Mouse (Mus musculus) 3134 (cell line): ENCODE results near the gene Mtor.

ENCODE experiments used
- DNase-seq: peaks from one replicate; pipeline ENCODE4 v3.0.0-alpha.2; 2011; ENCODE audit warnings: low spot score; ENCODE audit not compliant: insufficient read length; ENCODE audit errors: extremely low read depth

The Mtor gene

GRCm38 (mm10) chr4:148481557-148482168, 33.3 kb downstream of the Mtor start:
- DNase-seq, result no peak

GRCm38 (mm10) chr4:148484511-148484910, 36.1 kb downstream of the Mtor start:
- no peak for DNase-seq

- no peak for DNase-seq
Measured at GRCm38 (mm10) chr4:148487841-148488240, 39.4 kb downstream of the Mtor start.

- DNase-seq, result no peak
Measured at GRCm38 (mm10) chr4:148490502-148490901, 42.1 kb downstream of the Mtor start.

GRCm38 (mm10) chr4:148491448-148491847, 43.0 kb downstream of the Mtor start:
- no peak for DNase-seq

- no peak for DNase-seq
Measured at GRCm38 (mm10) chr4:148495160-148495559, 46.7 kb downstream of the Mtor start.

DNA sequence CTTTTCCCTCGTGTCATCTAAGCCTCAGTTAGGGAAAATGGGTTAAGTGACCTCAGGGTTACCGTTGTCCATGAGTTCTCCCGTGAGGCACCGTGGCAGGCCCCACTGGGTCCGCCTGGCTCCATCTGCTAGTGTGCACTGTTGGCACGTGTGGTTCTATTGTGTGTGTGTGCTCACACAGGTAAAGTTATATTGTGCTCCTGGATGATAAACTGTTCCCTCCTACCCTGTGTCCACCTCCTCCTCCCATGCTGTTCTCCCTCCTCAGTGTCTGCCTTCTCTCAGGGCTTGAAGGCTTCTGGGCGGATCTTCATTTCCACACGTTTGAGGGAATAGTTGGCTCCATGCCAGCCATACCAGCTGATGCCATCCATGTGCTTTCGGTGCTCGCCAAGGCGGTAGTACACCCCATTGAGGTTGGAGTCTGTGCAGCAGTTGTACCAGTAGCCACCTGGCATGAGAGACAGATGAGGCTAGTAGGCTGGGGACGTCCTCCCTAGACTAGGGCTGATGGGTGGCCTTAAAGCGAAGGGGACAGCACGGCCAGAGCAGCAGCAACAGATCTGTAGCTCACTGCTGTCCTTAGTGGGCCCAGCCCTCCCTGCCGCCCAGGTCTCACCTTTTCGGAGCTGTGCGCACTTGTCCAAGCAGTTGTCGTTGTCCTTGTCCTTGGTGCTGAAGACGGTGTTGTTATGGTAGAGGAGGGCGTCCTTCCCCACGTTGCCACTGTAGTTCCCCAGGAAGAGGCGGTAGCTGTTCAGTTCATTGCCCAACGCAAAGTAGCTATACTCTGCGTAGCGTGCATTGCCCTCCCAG, 47.7 kb downstream of the Mtor start:
- no peak for DNase-seq

DNA sequence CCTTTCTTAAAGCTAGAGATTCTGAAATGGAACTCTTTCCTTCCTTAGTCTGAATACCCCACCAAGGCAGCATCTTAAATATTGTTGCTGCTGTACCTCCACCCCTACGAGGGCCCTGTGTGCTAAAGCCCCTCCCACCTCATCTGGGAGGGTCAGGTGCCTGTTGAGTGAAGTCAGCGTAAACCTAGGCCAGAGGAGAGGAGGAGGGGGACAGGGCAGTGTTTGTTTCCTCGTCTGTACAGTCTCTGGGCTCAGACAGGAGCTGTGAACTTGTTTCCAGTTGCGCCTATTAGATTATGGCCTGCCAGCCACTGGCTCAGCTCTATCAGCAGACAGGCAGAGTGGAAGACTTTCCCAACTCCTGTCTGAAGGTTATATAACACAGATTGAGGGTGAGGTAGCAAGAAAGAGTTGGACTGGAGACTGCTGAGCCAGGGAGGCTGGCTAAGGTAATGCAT, 52.0 kb downstream of the Mtor start, which contains the start of gene Angptl7:
Gene Angptl7, minus strand, starts transcription at position 51 of the 458 bp plus-strand sequence.
- no peak for DNase-seq

GRCm38 (mm10) chr4:148504497-148504959, 56.1 kb downstream of the Mtor start:
- DNase-seq, result no peak

- peak; percentile 52 for DNase-seq
Measured at GRCm38 (mm10) chr4:148507585-148507984, 59.2 kb downstream of the Mtor start.

GRCm38 (mm10) chr4:148508084-148508849, 59.9 kb downstream of the Mtor start:
- DNase-seq, result no peak

DNA sequence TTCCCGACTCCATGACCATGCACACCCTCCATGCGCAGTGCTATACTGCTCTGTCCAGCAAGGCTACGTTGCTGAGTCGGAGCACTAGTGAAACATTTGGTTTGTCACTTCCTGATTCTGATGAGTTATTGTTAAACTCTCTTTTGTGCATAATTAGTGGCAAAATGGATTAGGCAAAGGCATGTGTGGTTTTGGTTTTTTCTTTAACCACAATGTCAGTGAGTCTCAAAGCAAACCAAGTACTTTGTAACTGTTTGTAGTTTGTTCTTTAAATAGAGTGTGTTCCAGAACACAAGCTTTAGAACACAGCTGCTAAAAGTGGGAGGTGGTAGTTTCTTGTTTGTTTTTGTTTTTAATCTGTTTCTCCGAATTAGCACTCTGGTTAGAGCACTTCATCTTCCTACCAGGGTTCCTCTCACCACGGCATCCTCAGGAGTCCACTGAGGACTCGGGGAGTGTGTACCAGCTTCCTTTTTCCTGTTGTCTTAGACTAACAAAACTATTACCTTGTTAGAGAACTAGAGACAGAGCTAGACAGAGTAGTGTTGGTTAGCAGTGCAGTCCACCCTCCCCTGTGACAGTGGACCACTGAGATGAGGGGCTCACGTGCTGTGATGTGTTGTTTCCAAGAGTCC, 61.2 kb downstream of the Mtor start:
- no peak for DNase-seq

GRCm38 (mm10) chr4:148510691-148511090, 62.3 kb downstream of the Mtor start:
- peak; percentile 77 for DNase-seq

GRCm38 (mm10) chr4:148511334-148511733, 62.9 kb downstream of the Mtor start:
- no peak for DNase-seq

DNA sequence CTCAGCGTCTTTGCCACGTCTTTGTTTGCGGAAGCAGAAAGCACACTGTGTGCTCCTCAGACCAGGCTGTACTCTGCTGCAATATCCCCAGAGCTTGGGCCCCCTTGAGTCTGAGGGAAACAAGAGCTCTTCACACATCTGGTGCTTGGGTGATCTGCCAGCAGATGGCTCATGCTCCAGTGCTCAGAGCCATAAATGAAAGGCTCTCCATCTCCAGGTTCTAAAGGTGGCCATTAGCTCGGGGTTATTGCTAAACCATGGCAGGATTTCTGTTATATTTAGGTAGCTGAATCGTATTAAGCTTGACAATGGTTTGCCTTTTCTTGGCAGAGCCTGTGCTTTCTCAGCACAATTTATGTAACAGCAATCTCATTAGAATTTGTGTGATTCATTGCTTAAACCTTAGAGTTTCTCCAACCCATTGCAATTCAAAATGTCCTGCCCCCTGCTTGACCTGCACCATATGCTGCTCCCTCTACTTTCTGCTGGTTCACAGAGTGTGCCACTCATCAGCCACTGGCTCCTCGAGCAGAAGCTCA, 64.7 kb downstream of the Mtor start:
- DNase-seq, result peak; percentile 46

- DNase-seq, result no peak
Measured at GRCm38 (mm10) chr4:148515313-148515712, 66.9 kb downstream of the Mtor start.

DNA sequence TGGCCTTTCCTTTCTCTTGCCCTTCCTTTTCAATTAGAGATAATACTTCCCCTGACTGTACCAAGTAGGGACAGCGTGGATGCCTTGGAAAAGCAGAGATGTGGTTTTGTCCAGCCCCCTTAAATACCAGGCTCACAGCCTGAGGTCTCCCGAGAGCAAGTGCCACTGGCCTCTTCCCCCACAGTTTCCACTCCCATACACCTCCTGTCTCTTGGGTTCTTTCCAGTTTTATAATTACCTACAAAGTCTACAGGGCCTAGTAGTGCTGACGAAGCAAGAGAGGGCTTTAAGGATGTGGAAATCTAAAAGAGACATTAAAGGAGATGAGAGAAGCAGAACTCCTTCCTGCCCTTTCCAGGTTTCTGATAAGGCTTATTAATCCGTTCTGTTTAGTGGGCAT, 69.4 kb downstream of the Mtor start:
- no peak for DNase-seq

DNA sequence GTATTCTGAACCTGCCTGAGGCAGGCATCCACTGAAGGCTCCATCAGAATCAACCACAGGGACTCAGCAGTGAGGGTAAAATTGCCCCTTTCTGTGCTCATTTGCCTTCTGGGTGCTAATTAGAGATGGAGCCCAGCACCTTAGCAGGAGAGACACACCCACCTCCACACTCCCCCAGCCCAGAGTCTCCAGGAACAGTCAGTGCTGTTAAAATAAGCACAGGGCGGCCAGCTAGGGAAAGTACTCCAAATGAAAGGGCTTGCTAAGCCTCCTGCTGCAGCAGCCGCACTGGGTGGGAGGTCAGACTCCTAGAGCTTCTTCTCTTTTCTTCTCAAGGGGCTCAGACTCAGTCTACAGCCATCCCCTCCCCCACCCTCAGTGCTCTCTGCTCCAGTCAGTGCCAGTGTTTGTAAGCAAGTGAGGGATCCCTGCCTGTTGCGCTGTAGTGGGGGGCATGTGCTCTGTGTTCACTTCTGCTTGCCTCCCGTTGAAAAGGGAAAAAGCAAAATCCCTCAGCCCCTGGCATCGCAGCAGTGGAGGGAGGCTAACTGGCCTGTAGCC, 69.9 kb downstream of the Mtor start:
- DNase-seq, result no peak

GRCm38 (mm10) chr4:148523538-148523937, 75.1 kb downstream of the Mtor start:
- DNase-seq, result peak; percentile 51
